Mouse (Mus musculus) mouse trophoblast stem cell (cell line): ENCODE measurements around the gene Tmc3.

ENCODE experiments used
- in situ Hi-C, 2 experiments: fragments of 300-500 bp; cut with MseI, MboI; formaldehyde crosslinking; loops; 2 replicates in 1 of 2; 3 replicates in 1 of 2; pipeline ENCODE4 v1.15.1; 2025

The Tmc3 gene

DNA sequence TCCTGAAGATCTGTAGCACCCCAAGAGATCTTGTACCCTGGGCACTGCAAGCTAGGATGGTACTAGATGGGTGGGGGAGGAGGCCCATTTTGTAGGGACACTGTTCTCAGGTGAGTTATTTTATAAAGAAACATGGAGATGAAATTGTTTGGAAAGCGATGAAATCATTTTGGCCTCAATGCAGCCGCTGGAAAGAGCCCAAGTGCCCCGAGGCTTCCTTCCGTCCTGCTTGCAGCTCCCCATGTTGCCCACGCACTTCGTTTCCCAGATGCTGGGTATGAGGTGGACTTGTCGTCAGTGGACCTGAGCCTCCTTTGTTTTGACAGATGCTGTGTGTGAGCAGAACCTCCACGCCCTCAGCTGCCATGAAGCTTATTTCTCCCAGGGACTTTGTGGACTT, 51.7 kb downstream of the Tmc3 start:
- in situ Hi-C loops: no loop called here

DNA sequence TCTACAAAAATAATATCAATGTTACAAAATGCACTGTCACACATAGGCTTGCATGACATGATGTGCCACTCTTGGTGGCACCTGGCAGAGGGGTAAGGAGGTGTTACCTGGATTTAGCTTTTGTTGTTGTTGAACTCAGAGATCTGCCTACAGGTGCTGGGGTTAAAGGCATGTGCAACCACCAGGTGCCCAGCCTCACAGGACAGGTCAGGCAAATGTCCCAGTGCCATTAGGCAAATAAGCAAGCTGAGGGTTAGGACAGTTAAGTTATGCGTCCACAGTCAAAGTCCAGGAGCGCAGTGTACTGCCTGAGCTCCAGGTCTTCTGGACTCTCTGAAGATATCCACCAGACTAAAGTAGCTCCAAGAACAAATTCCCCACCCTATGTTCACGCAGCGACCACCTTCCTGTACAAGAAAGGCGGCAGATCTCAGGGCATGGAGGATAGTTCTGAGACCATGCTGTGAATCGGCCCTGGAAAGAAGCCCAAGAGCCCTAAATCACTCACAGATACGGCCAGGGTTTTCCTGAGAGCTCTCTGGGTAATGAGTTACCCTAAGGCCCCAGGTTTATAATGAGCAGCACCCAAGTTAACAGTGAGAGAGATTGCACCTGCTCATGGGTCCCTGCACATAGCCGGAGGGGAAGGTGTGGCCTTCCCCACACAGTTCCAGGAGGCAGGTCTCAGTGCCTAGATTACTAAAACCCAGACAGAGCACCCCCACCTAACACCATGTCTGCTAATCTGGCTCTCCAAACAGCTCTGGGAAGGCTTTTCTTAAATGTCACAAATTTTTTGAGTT, 53.3 kb downstream of the Tmc3 start:
- in situ Hi-C loops: no loop called here

DNA sequence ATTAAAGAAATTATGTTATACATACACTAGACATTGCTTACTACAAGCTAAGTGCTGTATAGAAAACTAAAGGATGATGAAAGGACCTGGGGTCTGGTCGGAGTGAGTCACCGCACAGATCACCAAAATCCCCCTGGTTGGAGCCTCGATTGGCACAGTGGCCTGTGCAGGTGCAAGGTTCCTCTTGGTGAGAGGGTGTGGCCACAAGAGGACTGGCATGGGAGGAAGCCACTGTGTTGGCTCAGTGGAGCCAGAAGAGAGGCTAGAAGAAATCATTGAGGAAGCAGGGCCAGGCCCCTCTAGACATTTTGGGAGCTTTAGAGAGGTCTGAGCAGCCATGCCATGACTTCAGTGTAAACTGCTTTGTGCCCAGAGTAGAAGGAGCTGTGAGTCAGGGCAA, 54.4 kb downstream of the Tmc3 start:
- in situ Hi-C loops: no loop called here

DNA sequence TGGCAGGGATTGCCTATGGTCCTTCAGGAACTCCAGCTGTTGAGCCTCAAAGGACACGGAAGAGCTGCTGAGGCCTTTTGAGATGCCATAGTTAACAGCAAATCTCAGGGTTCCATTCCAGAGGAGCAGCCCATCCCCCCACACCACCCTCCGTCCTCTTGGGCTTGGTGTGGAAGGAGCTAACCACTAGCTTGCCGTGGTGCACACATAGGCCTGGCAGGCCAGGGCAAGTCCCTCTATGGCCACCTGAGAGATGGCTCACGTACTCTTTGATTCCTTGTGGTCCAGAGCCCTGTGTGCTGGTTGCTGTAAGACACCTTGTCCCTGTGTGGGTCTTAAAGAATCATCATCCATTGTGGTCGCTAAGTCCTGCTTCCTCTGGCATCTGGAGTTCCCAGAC, 55.9 kb downstream of the Tmc3 start:
- in situ Hi-C loops: no loop called here

DNA sequence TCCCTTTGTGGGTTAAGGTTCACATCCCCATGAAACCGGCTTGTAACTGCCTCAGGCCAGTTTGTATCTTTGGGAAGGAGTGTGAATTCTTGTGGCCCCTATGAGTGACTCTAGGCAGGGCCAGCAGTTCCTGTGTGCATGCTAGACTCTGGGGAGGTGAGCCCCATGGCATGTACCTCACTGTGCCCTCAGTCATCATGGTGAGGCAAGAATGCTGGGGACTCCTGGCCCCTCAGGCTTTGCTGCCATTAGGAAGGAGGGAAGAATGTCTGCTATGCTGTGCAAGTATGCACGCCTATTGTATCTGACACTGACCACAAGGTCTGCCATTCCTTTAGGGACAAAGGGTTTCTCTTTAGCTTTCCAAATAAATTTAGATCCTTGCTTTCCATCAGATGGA, 56.4 kb downstream of the Tmc3 start:
- in situ Hi-C loops: no loop called here

DNA sequence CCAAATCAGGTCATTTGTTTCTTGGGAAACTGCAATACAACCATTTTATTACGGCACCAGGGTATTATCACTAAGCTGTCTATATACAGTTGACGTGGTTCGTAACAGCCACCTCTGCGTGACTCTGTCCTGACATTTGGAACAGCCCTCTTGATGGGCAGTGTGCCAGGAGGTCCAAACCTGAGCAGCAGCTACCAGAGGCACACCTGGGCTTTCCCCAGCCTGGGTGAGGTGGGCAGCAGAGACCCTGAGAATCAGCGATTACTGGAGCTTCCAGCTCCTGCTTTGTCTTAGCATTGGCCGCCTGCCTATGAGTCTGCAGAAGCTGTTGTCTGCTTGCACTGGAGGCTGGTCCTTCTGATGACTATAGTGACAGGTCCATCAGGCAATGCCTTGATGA, 58.9 kb downstream of the Tmc3 start:
- in situ Hi-C loops: no loop called here

DNA sequence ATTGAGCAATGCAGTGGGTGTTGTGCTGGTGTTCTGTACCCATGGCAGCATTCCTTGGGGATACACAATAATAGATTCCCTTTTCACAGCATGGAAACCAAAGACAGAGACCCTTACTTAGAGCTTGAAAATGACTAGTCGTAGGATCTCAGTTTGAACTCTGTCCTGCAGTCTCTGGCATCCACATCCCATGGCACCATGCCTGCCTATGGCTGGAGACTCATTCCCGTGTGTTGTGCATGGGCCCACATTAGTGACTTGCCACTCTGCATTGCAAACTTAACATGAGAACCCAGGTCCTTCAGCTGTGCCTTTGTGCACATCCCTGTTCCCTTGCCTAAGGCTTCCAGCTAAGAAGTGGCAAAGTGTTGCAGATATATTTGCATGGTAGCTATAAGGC, 60.0 kb downstream of the Tmc3 start:
- in situ Hi-C loops: no loop called here

- in situ Hi-C loops: no loop called here
Observed at GRCm38 (mm10) chr7:83645476-83645875, 60.7 kb downstream of the Tmc3 start.

GRCm38 (mm10) chr7:83648807-83649206, 64.1 kb downstream of the Tmc3 start:
- in situ Hi-C loops: no loop called here

GRCm38 (mm10) chr7:83650638-83651037, 65.9 kb downstream of the Tmc3 start:
- in situ Hi-C loops: no loop called here

- in situ Hi-C loops: no loop called here
Observed at GRCm38 (mm10) chr7:83652498-83652897, 67.8 kb downstream of the Tmc3 start.

GRCm38 (mm10) chr7:83653605-83654051, 68.9 kb downstream of the Tmc3 start:
- in situ Hi-C loops: no loop called here

GRCm38 (mm10) chr7:83654196-83654595, 69.5 kb downstream of the Tmc3 start:
- in situ Hi-C loops: no loop called here

DNA sequence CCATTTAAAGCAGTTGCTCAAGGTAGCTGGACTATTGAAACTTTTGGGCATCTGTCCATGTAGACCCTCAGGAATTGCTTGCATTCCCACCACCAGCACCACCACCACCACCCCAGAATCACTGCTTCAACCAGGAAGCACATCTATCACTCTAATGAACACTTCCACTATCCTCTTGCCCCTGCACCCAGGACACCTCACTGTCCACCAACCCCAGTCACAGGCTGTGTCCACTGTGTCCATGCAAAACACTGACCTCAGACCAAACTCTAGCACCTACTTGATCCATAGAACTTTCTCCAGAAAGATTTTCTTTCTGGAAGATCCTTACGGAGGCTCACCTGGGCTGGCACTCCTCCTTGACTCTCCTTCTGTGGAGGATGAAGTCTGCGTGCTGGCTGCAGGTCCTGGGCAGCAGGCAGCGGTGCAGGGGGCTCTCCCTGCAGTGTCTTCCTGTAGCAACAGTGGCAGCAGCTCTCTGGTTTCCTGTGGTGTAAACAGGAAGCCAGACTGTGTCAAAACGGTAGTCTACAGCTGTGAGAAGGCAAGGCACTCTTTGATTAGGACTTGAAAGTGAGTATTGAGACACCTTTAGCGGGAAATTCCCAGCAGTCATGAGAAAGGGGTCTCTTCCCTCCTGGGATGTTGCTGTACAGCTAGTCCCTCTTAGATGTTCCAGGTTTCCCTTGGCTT, 70.4 kb downstream of the Tmc3 start:
- in situ Hi-C loops: no loop called here

DNA sequence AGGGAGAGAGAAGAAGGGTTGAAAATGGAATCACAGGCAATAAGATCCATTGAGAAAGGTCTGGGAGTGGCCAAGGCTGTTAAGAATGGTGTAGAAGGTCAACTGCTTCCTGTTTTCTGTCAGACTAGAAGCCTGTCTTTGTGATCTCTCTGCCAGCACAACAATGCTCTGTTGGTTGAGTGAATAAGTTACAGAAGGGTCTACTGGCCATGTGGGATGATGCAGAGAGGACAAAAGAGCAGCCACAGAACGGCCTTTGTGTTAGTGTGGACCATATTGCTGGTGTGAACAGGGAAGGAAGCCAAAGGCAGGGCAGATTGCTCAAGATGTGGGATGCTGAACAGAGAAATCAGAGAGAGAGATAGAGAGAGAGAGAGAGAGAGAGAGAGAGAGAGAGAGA, 74.0 kb downstream of the Tmc3 start:
- in situ Hi-C loops: no loop called here

GRCm38 (mm10) chr7:83659159-83660065, 74.7 kb downstream of the Tmc3 start:
- in situ Hi-C loops: no loop called here

DNA sequence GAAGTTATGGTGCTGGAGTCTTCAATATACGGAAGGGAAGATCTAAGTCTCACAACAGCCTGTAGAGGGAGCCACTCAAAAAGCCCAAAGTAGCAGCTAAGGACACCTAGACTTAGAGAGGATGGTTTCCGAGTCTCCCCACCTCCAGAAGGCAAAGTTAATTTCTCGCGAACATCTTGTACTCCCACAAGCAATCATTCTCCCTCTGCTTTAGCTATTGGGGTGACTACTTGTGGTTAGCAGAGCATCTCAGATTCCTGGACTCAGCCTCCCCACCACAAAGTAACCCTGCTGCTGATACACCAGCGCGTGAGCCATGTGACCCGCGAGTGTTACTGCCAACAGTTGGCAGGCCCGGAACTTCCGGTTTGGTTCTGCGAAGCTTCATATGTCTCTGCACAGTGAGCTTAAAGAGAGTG, 75.6 kb downstream of the Tmc3 start:
- in situ Hi-C loops: no loop called here

- in situ Hi-C loops: no loop called here
Observed at GRCm38 (mm10) chr7:83661031-83661430, 76.3 kb downstream of the Tmc3 start.

GRCm38 (mm10) chr7:83661763-83662162, 77.0 kb downstream of the Tmc3 start:
- in situ Hi-C loops: no loop called here

GRCm38 (mm10) chr7:83662711-83663375, 78.1 kb downstream of the Tmc3 start:
- in situ Hi-C loops: no loop called here

DNA sequence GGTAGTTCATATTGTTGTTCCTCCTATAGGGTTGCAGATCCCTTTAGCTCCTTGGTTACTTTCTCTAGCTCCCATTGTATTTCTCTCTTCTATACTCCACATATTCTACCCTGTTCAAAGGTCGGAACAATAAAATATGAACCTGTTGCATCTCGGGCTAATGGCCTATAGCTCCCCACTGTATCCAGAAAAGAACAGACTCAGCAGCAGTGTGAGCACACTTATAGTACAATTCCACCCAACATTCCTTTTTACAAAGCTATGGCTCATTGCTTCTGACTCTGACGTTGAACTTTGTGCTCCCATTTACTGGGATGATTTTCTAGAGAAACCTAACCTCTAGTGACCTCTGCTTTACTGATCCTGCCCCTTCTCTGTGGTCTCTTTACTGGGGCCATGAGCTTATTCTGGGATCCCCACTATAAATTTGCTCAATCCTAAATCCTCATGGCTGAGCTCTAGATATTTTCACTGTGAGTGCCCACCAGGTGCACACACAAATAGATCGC, 81.4 kb downstream of the Tmc3 start:
- in situ Hi-C loops: no loop called here
